19 mouse cellular contexts compared by ENCODE assay signal in genomic region chr2:159498691-159499090, GRCm38 (mm10).
DNase-seq lines count a peak whose midpoint lies in the region; ATAC-seq lines count a peak whose summit lies in the region.
"Had no signal": no experiment of that assay in that cellular context is flagged by ENCODE, and none has a peak within 500 bp of the region (broad histone marks: within the 10 kb centered on the region; RNA-seq: fewer than 3 reads in every experiment).

No protein-coding gene starts in this region.

- peak overlapping the region; percentile 3; the same call in 1 of the 2 replicates for H3K27ac ChIP-seq in embryonic facial prominence, embryonic 13.5 days
- H3K27ac ChIP-seq in limb, embryonic 11.5 days (replicated peaks; ENCODE audit: low read depth, low read length) = no peak overlapping the region
- no peak overlapping the region for H3K27ac ChIP-seq in forebrain, embryonic 12.5 days
- H3K27ac ChIP-seq in neural tube, embryonic 15.5 days (replicated peaks) = no peak overlapping the region
- H3K27ac ChIP-seq: gastrocnemius, adult 2 months; heart, embryonic 13.5 days; hindbrain, embryonic 15.5 days had no signal

- no peak overlapping the region for H3K4me2 ChIP-seq in embryonic facial prominence, embryonic 13.5 days
- no peak overlapping the region for H3K4me2 ChIP-seq in limb, embryonic 11.5 days (ENCODE audit: low read depth, severe bottlenecking)
- H3K4me2 ChIP-seq in forebrain, embryonic 12.5 days = no peak overlapping the region
- no peak overlapping the region for H3K4me2 ChIP-seq in neural tube, embryonic 15.5 days
- H3K4me2 ChIP-seq: heart, embryonic 13.5 days; hindbrain, embryonic 15.5 days had no signal

- no peak for ATAC-seq in embryonic facial prominence, embryonic 13.5 days (ENCODE audit: insufficient number of reproducible peaks, insufficient read depth, low FRiP score, low TSS enrichment, low read depth)
- peak; percentile 47; the same call in 1 of the 2 replicates for ATAC-seq in limb, embryonic 11.5 days (ENCODE audit: insufficient number of reproducible peaks, low FRiP score, low TSS enrichment, low read depth)
- no peak for ATAC-seq in forebrain, embryonic 12.5 days (ENCODE audit: low FRiP score)
- no peak for ATAC-seq in neural tube, embryonic 15.5 days (ENCODE audit: low FRiP score)
- ATAC-seq: activated CD4-positive, CD25-positive, alpha-beta regulatory T cell, adult 4 months; forebrain, embryonic 16.5 days; Patski had no signal

- no peak overlapping the region for H3K9ac ChIP-seq in embryonic facial prominence, embryonic 13.5 days
- no peak overlapping the region for H3K9ac ChIP-seq in limb, embryonic 11.5 days (ENCODE audit: low read length)
- H3K9ac ChIP-seq in forebrain, embryonic 12.5 days = no peak overlapping the region
- H3K9ac ChIP-seq in neural tube, embryonic 15.5 days (replicated peaks) = no peak overlapping the region
- H3K9ac ChIP-seq: heart, embryonic 13.5 days; hindbrain, embryonic 15.5 days had no signal

- DNase-seq in embryo, embryonic 11 days = peak; percentile 21
- DNase-seq in limb, embryonic 11.5 days (ENCODE audit: low spot score) = peak; percentile 34
- no peak for DNase-seq in thymus, adult 18-20 months
- DNase-seq: adrenal gland, adult 2 months; adrenal gland, postnatal 25 days; cerebellum, adult 18-20 months; cerebellum, adult 9-11 months; cerebellum, postnatal 36 days; gastrocnemius, adult 2 months; gastrocnemius, postnatal 25 days; heart, postnatal 36 days had no signal

- H3K36me3 ChIP-seq in embryonic facial prominence, embryonic 13.5 days = no peaks in the 10 kb centered on the region
- no peaks in the 10 kb centered on the region for H3K36me3 ChIP-seq in limb, embryonic 11.5 days (ENCODE audit: control insufficient read depth, insufficient read depth, low read length)
- H3K36me3 ChIP-seq in forebrain, embryonic 12.5 days (replicated peaks) = no peaks in the 10 kb centered on the region
- no peaks in the 10 kb centered on the region for H3K36me3 ChIP-seq in neural tube, embryonic 15.5 days
- H3K36me3 ChIP-seq: heart, embryonic 13.5 days; hindbrain, embryonic 15.5 days had no signal

- H3K27me3 ChIP-seq in embryonic facial prominence, embryonic 13.5 days = no peaks in the 10 kb centered on the region; the same call in 1 of the 2 replicates
- no peaks in the 10 kb centered on the region for H3K27me3 ChIP-seq in limb, embryonic 11.5 days (ENCODE audit: control insufficient read depth, insufficient read depth, low read length)
- no peaks in the 10 kb centered on the region for H3K27me3 ChIP-seq in forebrain, embryonic 12.5 days
- H3K27me3 ChIP-seq in neural tube, embryonic 15.5 days (replicated peaks) = 0 out of 2 replicates have a peak, but pooled peaks cover 3% of the 10 kb centered on the region
- H3K27me3 ChIP-seq: heart, embryonic 13.5 days; hindbrain, embryonic 15.5 days; Patski had no signal

- WGBS in embryonic facial prominence, embryonic 13.5 days = 43% methylated on average over 2 of the region's 2 CpGs
- 22% methylated on average over 2 of the region's 2 CpGs for WGBS in limb, embryonic 11.5 days
- WGBS in forebrain, embryonic 12.5 days = 68% methylated on average over 2 of the region's 2 CpGs
- 73% methylated on average over 2 of the region's 2 CpGs for WGBS in neural tube, embryonic 15.5 days

- peaks cover 5% of the 10 kb centered on the region; the same call in 1 of the 2 replicates for H3K9me3 ChIP-seq in embryonic facial prominence, embryonic 13.5 days
- no peaks in the 10 kb centered on the region for H3K9me3 ChIP-seq in limb, embryonic 11.5 days (ENCODE audit: control insufficient read depth, low read length)
- no peaks in the 10 kb centered on the region for H3K9me3 ChIP-seq in forebrain, embryonic 12.5 days
- no peaks in the 10 kb centered on the region for H3K9me3 ChIP-seq in neural tube, embryonic 15.5 days (replicated peaks)
- H3K9me3 ChIP-seq: heart, embryonic 13.5 days; hindbrain, embryonic 15.5 days had no signal

- H3K4me1 ChIP-seq in embryonic facial prominence, embryonic 13.5 days = peaks cover 17% of the 10 kb centered on the region
- H3K4me1 ChIP-seq in limb, embryonic 11.5 days (ENCODE audit: control insufficient read depth, insufficient read depth, low read length) = peaks cover 7% of the 10 kb centered on the region
- H3K4me1 ChIP-seq in forebrain, embryonic 12.5 days = no peaks in the 10 kb centered on the region
- H3K4me1 ChIP-seq in neural tube, embryonic 15.5 days = no peaks in the 10 kb centered on the region
- H3K4me1 ChIP-seq: heart, embryonic 13.5 days; hindbrain, embryonic 15.5 days had no signal

- no peak overlapping the region for H3K4me3 ChIP-seq in embryonic facial prominence, embryonic 13.5 days
- no peak overlapping the region for H3K4me3 ChIP-seq in limb, embryonic 11.5 days (ENCODE audit: low read depth, low read length)
- H3K4me3 ChIP-seq in forebrain, embryonic 12.5 days (replicated peaks) = no peak overlapping the region
- H3K4me3 ChIP-seq in neural tube, embryonic 15.5 days (replicated peaks) = no peak overlapping the region
- H3K4me3 ChIP-seq: gastrocnemius, adult 2 months; heart, embryonic 13.5 days; hindbrain, embryonic 15.5 days had no signal

Comparison
In these comparisons a context has a peak if more than half of its experiments do, and no peak if none do; other contexts are left out.
1. DNase-seq: peak in embryo, embryonic 11 days (single experiment) and limb, embryonic 11.5 days (single experiment); none in thymus, adult 18-20 months (0 of 2).